Mouse (Mus musculus) liver, postnatal 0 days (tissue): ENCODE data around the gene D5Ertd579e. TPM values are rescaled to one million over a fixed set of nuclear protein-coding genes. Genes with fewer than 3 reads are reported as not detected.
A peak's percentile ranks its signal among the peaks of the same experiment; 100 is the strongest.

Source experiments
- ATAC-seq: fragments of 200-750 bp; cut with Nextera tagmentation; 2 replicates; pipeline ENCODE4 v1.8.0; 2017; ENCODE audit warnings: mild to moderate bottlenecking, moderate library complexity
- DNase-seq: peaks from one replicate; pipeline ENCODE4 v3.0.0-alpha.2; 2016
- H3K27ac ChIP-seq: fragments of 300-500 bp; sonication (generic); 2 replicates; pipeline ENCODE4 v1.5.1; 2014; ENCODE audit warnings: antibody characterized with exemption, moderate library complexity, mild to moderate bottlenecking, low read depth
- H3K27me3 ChIP-seq: fragments of 300-500 bp; sonication (generic); 2 replicates; pipeline ENCODE4 v1.6.1; 2014; ENCODE audit warnings: low read length, control low read depth, mixed read lengths; ENCODE audit not compliant: insufficient read depth
- H3K36me3 ChIP-seq: fragments of 300-500 bp; sonication (generic); replicated peaks from 2 replicates; pipeline ENCODE4 v1.6.1; 2014; ENCODE audit warnings: mild to moderate bottlenecking, control low read depth, low read length, moderate library complexity, mixed read lengths; ENCODE audit not compliant: insufficient read depth
- H3K4me1 ChIP-seq: fragments of 300-500 bp; sonication (generic); 2 replicates; pipeline ENCODE4 v1.6.1; 2014; ENCODE audit warnings: antibody characterized with exemption, mild to moderate bottlenecking, control low read depth; ENCODE audit not compliant: insufficient read depth
- H3K4me2 ChIP-seq: fragments of 300-500 bp; sonication (generic); 2 replicates; pipeline ENCODE4 v1.6.1; 2014; ENCODE audit warnings: low read depth, mild to moderate bottlenecking, low read length, moderate library complexity, mixed read lengths
- H3K4me3 ChIP-seq: fragments of 300-500 bp; sonication (generic); 2 replicates; pipeline ENCODE4 v1.5.1; 2014; ENCODE audit warnings: low read depth, low read length
- H3K9ac ChIP-seq: fragments of 300-500 bp; sonication (generic); replicated peaks from 2 replicates; pipeline ENCODE4 v1.6.1; 2014; ENCODE audit warnings: mild to moderate bottlenecking, moderate library complexity
- H3K9me3 ChIP-seq: fragments of 300-500 bp; sonication (generic); 2 replicates; pipeline ENCODE4 v1.6.1; 2016; ENCODE audit warnings: mild to moderate bottlenecking, control low read depth, low read length, mixed read lengths
- CTCF ChIP-seq: sonication (generic); IDR thresholded peaks from 2 replicates; pipeline ENCODE4 v1.5.1; 2016; ENCODE audit warnings: antibody characterized with exemption, low read depth
- EP300 ChIP-seq: IDR thresholded peaks from 2 replicates; pipeline ENCODE4 v1.6.1; 2016; ENCODE audit warnings: antibody characterized with exemption, low read depth, mild to moderate bottlenecking
- WGBS: fragments of 180-500 bp; shearing (Covaris S2); extraction: QIAGEN DNeasy Blood & Tissue Kit; methylation state at CpG from one replicate; pipeline ENCODE4 v1.1.7; 2014; ENCODE audit not compliant: insufficient replicate concordance; 5-methylcytosine and 5-hydroxymethylcytosine counted together
- polyA plus RNA-seq: library from polyadenylated mRNA; unstranded; fragments of >200 nt; fragmentation: Nextera tagmentation; extraction: Ambion mirVana; gene quantifications from 2 replicates; pipeline ENCODE4 v1.2.1, GENCODE M21; 2015

D5Ertd579e gene
- polyA plus RNA-seq, 1 experiment from 2014 or later, result 18.5 TPM

DNA sequence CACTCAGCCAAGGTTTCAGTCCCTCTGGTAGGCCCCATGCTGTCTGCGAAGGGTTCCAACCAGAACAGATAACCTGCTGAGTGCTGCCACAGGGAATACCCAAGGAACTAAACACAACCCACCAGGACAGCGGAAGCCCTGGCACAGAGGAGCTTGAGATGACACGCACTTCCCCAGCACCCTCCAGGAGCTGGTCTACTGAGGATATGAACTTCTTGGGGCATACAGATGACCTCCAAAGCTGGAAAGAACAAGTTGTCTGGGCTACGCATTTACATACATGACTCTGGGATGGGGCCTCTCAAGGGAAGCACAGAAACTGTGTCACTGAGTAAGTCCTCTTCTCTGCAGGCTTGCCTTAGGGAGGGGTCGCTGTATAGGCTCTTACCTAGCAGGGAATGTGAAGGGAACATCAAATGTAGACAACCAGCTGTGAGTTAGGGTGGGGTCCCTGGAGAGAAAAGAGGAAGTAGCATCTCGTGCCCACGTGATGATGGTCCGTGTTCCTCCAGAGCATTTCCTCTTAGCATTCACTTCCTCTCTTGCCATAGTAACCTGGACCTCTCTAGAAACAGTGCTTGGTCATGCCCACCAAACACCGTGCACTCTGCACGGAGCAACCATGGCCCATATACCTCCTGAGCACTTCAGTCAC lies 132.9 kb downstream of the D5Ertd579e start:
- H3K9me3 ChIP-seq, result no peaks in the 10 kb centered on the region
- H3K4me1 ChIP-seq, result peaks cover 76% of the 10 kb centered on the region
- H3K9ac ChIP-seq, result no peak overlapping the region; the same call in 1 of the 2 replicates
- H3K27me3 ChIP-seq, result no peaks in the 10 kb centered on the region
- peak overlapping the region; percentile 69 for H3K27ac ChIP-seq
- 0 out of 2 replicates have a peak, but pooled peaks have one; percentile 5 for TF ChIP-seq EP300
- no peak for TF ChIP-seq CTCF
- peak; percentile 54 for DNase-seq
- WGBS, result 51% methylated on average over 10 of the region's 10 CpGs
- no peaks in the 10 kb centered on the region for H3K36me3 ChIP-seq
- peak; percentile 50; the same call in 1 of the 2 replicates for ATAC-seq
- H3K4me3 ChIP-seq, result no peak overlapping the region
- H3K4me2 ChIP-seq, result peak overlapping the region; percentile 45; the same call in 1 of the 2 replicates

DNA sequence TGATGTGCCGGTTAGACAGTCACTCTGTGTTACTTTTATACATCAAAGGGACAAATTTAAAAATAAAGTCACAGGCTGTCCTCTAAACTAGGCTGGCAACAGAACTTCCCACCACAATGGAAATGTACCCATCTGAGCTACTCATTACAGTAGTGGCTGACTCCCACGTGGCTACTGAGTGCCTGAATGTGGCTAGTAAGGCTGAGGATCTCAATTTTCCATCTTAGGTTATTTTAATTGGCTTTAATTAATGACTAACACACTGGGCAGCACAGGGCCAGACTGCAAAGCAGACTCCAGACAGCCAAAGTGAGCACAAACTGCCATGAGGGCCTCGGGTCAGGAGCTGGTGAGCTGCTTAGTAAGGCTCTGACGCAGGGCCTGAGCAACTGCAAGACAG lies 134.3 kb downstream of the D5Ertd579e start:
- 77% methylated on average over 4 of the region's 4 CpGs for WGBS

DNA sequence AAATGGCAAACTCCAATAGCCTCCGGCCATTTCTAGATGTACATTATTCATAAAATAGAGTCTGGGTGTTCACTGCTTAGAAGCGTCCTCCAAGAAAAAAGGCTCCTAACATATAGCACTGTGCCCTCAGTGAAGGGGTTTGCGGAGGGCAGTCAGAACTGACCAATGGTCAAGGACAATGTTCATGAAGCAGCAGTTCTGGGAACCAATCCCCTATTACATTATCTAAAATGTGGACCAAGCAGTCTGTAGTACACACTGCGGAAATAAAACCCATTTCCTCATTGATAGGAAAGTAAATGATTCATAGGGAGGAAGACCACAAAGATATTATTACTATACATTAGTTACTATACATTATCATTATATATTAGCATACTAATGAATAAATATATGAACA lies 135.3 kb downstream of the D5Ertd579e start:
- Histone ChIP-seq H3K36me3 (no peaks in the 10 kb centered on the region), H3K4me1 (peaks cover 71% of the 10 kb centered on the region), H3K4me2 (no peak overlapping the region), H3K9me3 (no peaks in the 10 kb centered on the region), H3K27me3 (no peaks in the 10 kb centered on the region), H3K27ac (peak overlapping the region; percentile 78), H3K4me3 (no peak overlapping the region), H3K9ac (no peak overlapping the region)
- WGBS, result 69% methylated on average over 4 of the region's 4 CpGs
- DNase-seq (no peak), ATAC-seq (peak; percentile 33)
- no peak for TF ChIP-seq CTCF
- no peak for TF ChIP-seq EP300

More for the DNA sequence above, 134.3 kb downstream of the D5Ertd579e start:
- H3K9me3 ChIP-seq, result no peaks in the 10 kb centered on the region
- H3K4me1 ChIP-seq, result peaks cover 74% of the 10 kb centered on the region
- TF ChIP-seq CTCF, result no peak
- no peak for TF ChIP-seq EP300
- ATAC-seq (no peak), DNase-seq (no peak)
- H3K9ac ChIP-seq, result no peak overlapping the region
- H3K27ac ChIP-seq, result no peak overlapping the region
- H3K36me3 ChIP-seq, result no peaks in the 10 kb centered on the region
- H3K4me2 ChIP-seq, result no peak overlapping the region
- H3K27me3 ChIP-seq, result no peaks in the 10 kb centered on the region
- no peak overlapping the region for H3K4me3 ChIP-seq

DNA sequence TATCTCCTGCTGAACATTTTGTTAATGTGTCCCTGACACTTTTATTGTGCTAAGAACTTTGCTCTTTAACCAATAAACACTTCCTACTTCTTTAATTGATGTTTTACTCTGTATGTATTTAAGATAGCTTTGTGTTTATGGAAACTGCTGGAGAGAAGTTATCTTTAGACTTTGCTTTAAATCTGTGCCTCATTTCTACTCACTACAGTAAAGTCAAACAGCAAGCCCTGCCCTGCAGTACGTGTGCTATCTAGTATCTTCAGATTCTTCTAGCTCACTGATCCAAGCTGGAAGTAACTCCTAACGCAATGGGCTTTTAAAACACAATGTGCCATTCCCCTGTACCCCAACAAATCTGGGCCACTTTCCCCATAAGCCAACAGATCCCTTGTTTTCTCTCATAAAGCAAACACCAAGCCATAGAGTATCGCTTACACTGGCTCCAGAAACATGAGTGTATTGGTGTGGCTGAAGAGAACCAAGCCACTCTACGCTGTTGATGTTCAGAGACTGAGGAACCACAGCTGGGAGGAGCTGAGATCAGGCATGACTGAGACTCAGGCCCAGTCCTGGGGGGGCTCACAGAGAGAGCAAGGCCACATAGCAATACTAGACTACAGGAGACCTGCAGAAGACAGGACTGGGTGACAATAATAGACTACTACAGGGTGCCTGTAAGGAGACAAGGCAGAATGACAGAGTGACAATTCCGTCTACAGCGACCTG lies 136.2 kb downstream of the D5Ertd579e start:
- no peaks in the 10 kb centered on the region for H3K27me3 ChIP-seq
- WGBS, result 59% methylated on average over 6 of the region's 6 CpGs
- H3K9ac ChIP-seq, result no peak overlapping the region; the same call in 1 of the 2 replicates
- peak overlapping the region; percentile 78 for H3K27ac ChIP-seq
- no peaks in the 10 kb centered on the region for H3K36me3 ChIP-seq
- H3K4me1 ChIP-seq, result peaks cover 63% of the 10 kb centered on the region
- TF ChIP-seq CTCF, result no peak
- no peak for TF ChIP-seq EP300
- H3K4me2 ChIP-seq, result peak overlapping the region; percentile 18; the same call in 1 of the 2 replicates
- no peaks in the 10 kb centered on the region for H3K9me3 ChIP-seq
- ATAC-seq (no peak), DNase-seq (no peak)
- H3K4me3 ChIP-seq, result no peak overlapping the region

DNA sequence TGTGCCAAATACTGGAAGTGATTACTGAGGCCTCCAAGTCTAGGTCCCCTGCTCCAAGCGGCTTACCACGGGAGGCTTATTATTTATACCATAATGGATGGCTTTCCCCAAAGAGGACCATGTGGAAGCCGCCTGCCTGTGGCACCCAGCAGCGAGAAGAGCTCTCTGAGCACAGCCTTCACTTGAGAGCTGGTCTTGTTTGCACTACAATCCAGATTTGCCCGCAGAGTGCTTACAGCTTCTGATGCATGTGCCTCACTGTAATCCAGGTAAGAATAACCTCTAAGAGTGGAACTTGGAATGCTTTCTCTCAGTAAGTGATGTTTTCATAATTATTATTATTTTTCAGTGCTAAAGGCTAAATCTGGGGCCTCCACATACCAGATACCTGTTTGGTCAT lies 136.7 kb downstream of the D5Ertd579e start:
- H3K4me2 ChIP-seq, result no peak overlapping the region
- peaks cover 64% of the 10 kb centered on the region for H3K4me1 ChIP-seq
- no peak for TF ChIP-seq EP300
- no peak for TF ChIP-seq CTCF
- H3K27ac ChIP-seq, result no peak overlapping the region
- no peak for ATAC-seq
- H3K9ac ChIP-seq, result no peak overlapping the region
- 78% methylated on average over 5 of the region's 5 CpGs for WGBS
- H3K27me3 ChIP-seq, result no peaks in the 10 kb centered on the region
- no peak overlapping the region for H3K4me3 ChIP-seq
- no peaks in the 10 kb centered on the region for H3K9me3 ChIP-seq
- H3K36me3 ChIP-seq, result no peaks in the 10 kb centered on the region
- DNase-seq, result no peak

DNA sequence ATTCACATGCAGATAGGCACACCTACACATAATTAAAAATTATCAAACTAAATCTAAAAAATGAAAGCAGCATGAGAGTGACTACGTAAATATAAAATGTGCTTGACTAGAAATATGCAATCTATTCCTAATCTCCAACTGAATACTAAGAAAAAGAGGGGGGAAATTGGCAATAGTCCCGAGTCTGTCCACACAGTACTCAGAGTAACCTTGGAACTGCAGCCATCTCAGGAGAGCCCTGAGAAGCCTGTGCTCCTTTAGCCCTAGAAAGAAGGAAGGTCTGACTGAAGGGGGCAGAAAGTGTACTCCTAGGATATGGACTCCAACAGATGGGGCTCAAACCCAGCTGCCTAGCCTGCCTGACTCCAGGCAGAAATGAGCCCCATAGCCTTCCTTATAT lies 137.3 kb downstream of the D5Ertd579e start:
- Histone ChIP-seq H3K9ac (no peak overlapping the region), H3K4me1 (peaks cover 62% of the 10 kb centered on the region), H3K27me3 (no peaks in the 10 kb centered on the region), H3K4me2 (no peak overlapping the region), H3K27ac (peak overlapping the region; percentile 53), H3K9me3 (no peaks in the 10 kb centered on the region), H3K36me3 (no peaks in the 10 kb centered on the region), H3K4me3 (no peak overlapping the region)
- DNase-seq (no peak), ATAC-seq (no peak)
- 59% methylated on average over 2 of the region's 2 CpGs for WGBS
- TF ChIP-seq EP300 (no peak), CTCF (no peak)
